Comparison of ENCODE assay signal across 9 mouse cellular contexts in the genomic region with DNA sequence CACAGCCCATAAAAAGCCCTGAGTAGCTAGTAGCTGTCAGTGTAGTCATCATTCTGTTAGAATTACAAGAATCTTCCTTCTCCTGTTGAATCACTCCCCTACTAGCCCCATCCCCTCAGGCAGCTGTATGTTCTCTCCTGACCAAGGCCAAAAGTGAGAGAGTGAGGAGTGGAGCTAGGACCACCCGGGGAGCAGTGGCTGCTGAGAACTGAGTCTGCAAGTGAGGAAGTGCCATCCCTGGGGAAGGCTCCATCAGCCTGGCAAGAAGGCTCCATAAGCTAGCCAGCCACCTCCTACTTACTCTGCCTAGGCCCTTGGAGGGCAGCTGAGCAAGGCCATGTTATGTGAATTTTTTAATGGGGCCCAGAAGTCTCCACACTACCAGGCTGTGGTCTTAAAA. TPM values are rescaled to one million over a fixed set of nuclear protein-coding genes. Genes with fewer than 3 reads are reported as not detected.
DNase-seq lines count a peak whose midpoint lies in the region; ATAC-seq lines count a peak whose summit lies in the region.
"Had no signal": no experiment of that assay in that cellular context is flagged by ENCODE, and none has a peak within 500 bp of the region (broad histone marks: within the 10 kb centered on the region; RNA-seq: fewer than 3 reads in every experiment).

No protein-coding gene starts in this region.

- no peak overlapping the region for H3K4me2 ChIP-seq in kidney, embryonic 15.5 days
- no peak overlapping the region for H3K4me2 ChIP-seq in limb, embryonic 11.5 days (ENCODE audit: low read depth, severe bottlenecking)
- H3K4me2 ChIP-seq: liver, embryonic 15.5 days had no signal

- no peak overlapping the region for H3K9ac ChIP-seq in kidney, embryonic 15.5 days
- no peak overlapping the region for H3K9ac ChIP-seq in limb, embryonic 11.5 days (ENCODE audit: low read length)
- H3K9ac ChIP-seq: liver, embryonic 15.5 days had no signal

- 46% methylated on average over 1 of the region's 1 CpGs for WGBS in kidney, embryonic 15.5 days
- 33% methylated on average over 1 of the region's 1 CpGs for WGBS in limb, embryonic 11.5 days

- H3K4me1 ChIP-seq in kidney, embryonic 15.5 days, result peaks cover 70% of the 10 kb centered on the region
- H3K4me1 ChIP-seq in limb, embryonic 11.5 days (ENCODE audit: control insufficient read depth, insufficient read depth, low read length), result peaks cover 49% of the 10 kb centered on the region

- peak overlapping the region; percentile 92 for H3K27ac ChIP-seq in kidney, embryonic 15.5 days
- H3K27ac ChIP-seq in limb, embryonic 11.5 days (replicated peaks; ENCODE audit: low read depth, low read length), result peak overlapping the region; percentile 75
- H3K27ac ChIP-seq: liver, embryonic 15.5 days had no signal

- no peaks in the 10 kb centered on the region for H3K27me3 ChIP-seq in kidney, embryonic 15.5 days
- no peaks in the 10 kb centered on the region for H3K27me3 ChIP-seq in limb, embryonic 11.5 days (ENCODE audit: control insufficient read depth, insufficient read depth, low read length)
- H3K27me3 ChIP-seq: liver, embryonic 15.5 days had no signal

- no peaks in the 10 kb centered on the region for H3K9me3 ChIP-seq in kidney, embryonic 15.5 days (replicated peaks)
- H3K9me3 ChIP-seq in limb, embryonic 11.5 days (ENCODE audit: control insufficient read depth, low read length), result no peaks in the 10 kb centered on the region
- H3K9me3 ChIP-seq: liver, embryonic 15.5 days had no signal

- DNase-seq in embryo, embryonic 11 days, result peak; percentile 57
- no peak for DNase-seq in embryo, embryonic 9.5 days (ENCODE audit: extremely low spot score)
- no peak for DNase-seq in kidney, postnatal 36 days
- peak; percentile 44 for DNase-seq in ZHBTc4 (ENCODE audit: low read depth, low spot score)
- no peak for DNase-seq in limb, embryonic 11.5 days (ENCODE audit: low spot score)
- DNase-seq in adrenal gland, postnatal 14 days, result no peak
- DNase-seq in layer of hippocampus, adult 9-11 months, result no peak

- ATAC-seq in kidney, embryonic 15.5 days (replicated peaks; ENCODE audit: low FRiP score), result peak; percentile 44; the same call in 1 of the 2 replicates
- ATAC-seq in limb, embryonic 11.5 days (ENCODE audit: insufficient number of reproducible peaks, low FRiP score, low TSS enrichment, low read depth), result no peak

- peaks cover 31% of the 10 kb centered on the region for H3K36me3 ChIP-seq in kidney, embryonic 15.5 days
- no peaks in the 10 kb centered on the region for H3K36me3 ChIP-seq in limb, embryonic 11.5 days (ENCODE audit: control insufficient read depth, insufficient read depth, low read length)

- no peak overlapping the region for H3K4me3 ChIP-seq in kidney, embryonic 15.5 days (replicated peaks)
- H3K4me3 ChIP-seq in limb, embryonic 11.5 days (ENCODE audit: low read depth, low read length), result no peak overlapping the region
- H3K4me3 ChIP-seq: liver, embryonic 15.5 days had no signal

RNA-seq across cellular contexts. Expression of a gene that starts 27.4 kb away (rescaled TPM):
- 24.3 and 25.9 TPM in 2 replicates for polyA plus RNA-seq in kidney, embryonic 15.5 days (2015; fragmentation: Nextera tagmentation; extraction: Ambion mirVana)
- 4.1 and 4.5 TPM in 2 replicates for polyA plus RNA-seq in limb, embryonic 11.5 days (2014; fragmentation: Nextera tagmentation; extraction: Ambion mirVana)
- 14.5 and 17.0 TPM in 2 replicates for total RNA-seq in adrenal gland, postnatal 14 days (2021)

RNA-seq across cellular contexts. Expression of a gene that starts 36.7 kb away (rescaled TPM):
- polyA plus RNA-seq in kidney, embryonic 15.5 days (2015; fragmentation: Nextera tagmentation; extraction: Ambion mirVana), result 25.3 and 27.0 TPM in 2 replicates
- polyA plus RNA-seq in limb, embryonic 11.5 days (2014; fragmentation: Nextera tagmentation; extraction: Ambion mirVana), result 38.2 and 39.8 TPM in 2 replicates
- total RNA-seq in adrenal gland, postnatal 14 days (2021), result 14.5 and 15.8 TPM in 2 replicates

RNA-seq across cellular contexts. Expression of a gene that starts 49.1 kb away (rescaled TPM):
- 24.6 and 26.3 TPM in 2 replicates for polyA plus RNA-seq in kidney, embryonic 15.5 days (2015; fragmentation: Nextera tagmentation; extraction: Ambion mirVana)
- 24.1 and 25.5 TPM in 2 replicates for polyA plus RNA-seq in limb, embryonic 11.5 days (2014; fragmentation: Nextera tagmentation; extraction: Ambion mirVana)
- total RNA-seq in adrenal gland, postnatal 14 days (2021), result 22.3 and 28.5 TPM in 2 replicates

RNA-seq across cellular contexts. Expression of a gene that starts 51.7 kb away (rescaled TPM):
- 3.4 and 3.6 TPM in 2 replicates for polyA plus RNA-seq in kidney, embryonic 15.5 days (2015; fragmentation: Nextera tagmentation; extraction: Ambion mirVana)
- polyA plus RNA-seq in limb, embryonic 11.5 days (2014; fragmentation: Nextera tagmentation; extraction: Ambion mirVana), result 0.75 and 0.78 TPM in 2 replicates
- 29.5 and 32.6 TPM in 2 replicates for total RNA-seq in adrenal gland, postnatal 14 days (2021)

Comparison
In these comparisons a context has a peak if more than half of its experiments do, and no peak if none do; other contexts are left out.
1. DNase-seq: peak in embryo, embryonic 11 days (single experiment) and ZHBTc4 (single experiment); none in embryo, embryonic 9.5 days (single experiment), kidney, postnatal 36 days (0 of 2), limb, embryonic 11.5 days (single experiment), adrenal gland, postnatal 14 days (single experiment) and layer of hippocampus, adult 9-11 months (single experiment).